Mouse (Mus musculus) macrophage (primary cell): ENCODE measurements around the gene Scarb1. TPM values are rescaled to one million over a fixed set of nuclear protein-coding genes. Genes with fewer than 3 reads are reported as not detected.

Experiments
- H3K27ac ChIP-seq: fragments of 350-480 bp; formaldehyde crosslinking; 2 replicates; pipeline ENCODE4 v1.9.0; 2021
- H3K36me3 ChIP-seq: fragments of 350-480 bp; formaldehyde crosslinking; 2 replicates; pipeline ENCODE4 v1.9.0; 2021; ENCODE audit errors: inconsistent target
- H3K4me3 ChIP-seq: fragments of 350-480 bp; formaldehyde crosslinking; 2 replicates; pipeline ENCODE4 v1.9.0; 2021; ENCODE audit errors: inconsistent target
- H3K79me2 ChIP-seq: fragments of 350-480 bp; formaldehyde crosslinking; 2 replicates; pipeline ENCODE4 v1.9.0; 2021; ENCODE audit errors: inconsistent target
- WGBS: methylation state at CpG from one replicate; pipeline ENCODE4 v1.1.7; 2026; ENCODE audit warnings: inconsistent platforms; ENCODE audit not compliant: missing documents; 5-methylcytosine and 5-hydroxymethylcytosine counted together
- polyA plus RNA-seq: library from polyadenylated mRNA; stranded (reverse); fragments of 250-400 nt; gene quantifications from 3 replicates; pipeline ENCODE4 v1.2.4, GENCODE M21; 2018; ENCODE audit warnings: inconsistent platforms

Scarb1 gene
- polyA plus RNA-seq, 1 experiment from 2014 or later, result 83.7 TPM

GRCm38 (mm10) chr5:125331094-125331493 is 9.8 kb downstream of the Scarb1 start:
- H3K36me3 ChIP-seq, result peaks cover 4% of the 10 kb centered on the region; the same call in 1 of the 2 replicates
- H3K4me3 ChIP-seq, result no peak overlapping the region
- peaks cover 97% of the 10 kb centered on the region for H3K79me2 ChIP-seq
- no peak overlapping the region for H3K27ac ChIP-seq
- 83% methylated on average over 3 of the region's 3 CpGs for WGBS

GRCm38 (mm10) chr5:125330656-125331055 is 10.2 kb downstream of the Scarb1 start:
- Histone ChIP-seq H3K79me2 (peaks cover 97% of the 10 kb centered on the region), H3K4me3 (no peak overlapping the region), H3K27ac (no peak overlapping the region), H3K36me3 (peaks cover 8% of the 10 kb centered on the region; the same call in 1 of the 2 replicates)
- 74% methylated on average over 8 of the region's 8 CpGs for WGBS

GRCm38 (mm10) chr5:125330191-125330590 is 10.7 kb downstream of the Scarb1 start:
- Histone ChIP-seq H3K79me2 (peaks cover 97% of the 10 kb centered on the region), H3K36me3 (peaks cover 10% of the 10 kb centered on the region; the same call in 1 of the 2 replicates), H3K27ac (no peak overlapping the region), H3K4me3 (no peak overlapping the region)
- 93% methylated on average over 9 of the region's 9 CpGs for WGBS

- 97% methylated on average over 18 of the region's 18 CpGs for WGBS
- peaks cover 10% of the 10 kb centered on the region; the same call in 1 of the 2 replicates for H3K36me3 ChIP-seq
Observed at GRCm38 (mm10) chr5:125327596-125328385, 13.1 kb downstream of the Scarb1 start.

GRCm38 (mm10) chr5:125326351-125326750 is 14.5 kb downstream of the Scarb1 start:
- WGBS, result 80% methylated on average over 7 of the region's 8 CpGs
- Histone ChIP-seq H3K4me3 (no peak overlapping the region), H3K36me3 (peaks cover 10% of the 10 kb centered on the region; the same call in 1 of the 2 replicates), H3K27ac (no peak overlapping the region), H3K79me2 (peaks cover 100% of the 10 kb centered on the region)

More at GRCm38 (mm10) chr5:125327596-125328385, 13.1 kb downstream of the Scarb1 start:
- peaks cover 100% of the 10 kb centered on the region for H3K79me2 ChIP-seq
- no peak overlapping the region for H3K4me3 ChIP-seq
- H3K27ac ChIP-seq, result no peak overlapping the region

GRCm38 (mm10) chr5:125325931-125326330 is 15.0 kb downstream of the Scarb1 start:
- Histone ChIP-seq H3K79me2 (peaks cover 100% of the 10 kb centered on the region), H3K36me3 (peaks cover 10% of the 10 kb centered on the region; the same call in 1 of the 2 replicates), H3K27ac (no peak overlapping the region), H3K4me3 (no peak overlapping the region)
- WGBS, result 90% methylated on average over 11 of the region's 11 CpGs

- peaks cover 10% of the 10 kb centered on the region; the same call in 1 of the 2 replicates for H3K36me3 ChIP-seq
- no peak overlapping the region for H3K27ac ChIP-seq
- 100% methylated on average over 2 of the region's 4 CpGs for WGBS
- no peak overlapping the region for H3K4me3 ChIP-seq
- peaks cover 100% of the 10 kb centered on the region for H3K79me2 ChIP-seq
Observed at GRCm38 (mm10) chr5:125325285-125325684, 15.6 kb downstream of the Scarb1 start.

GRCm38 (mm10) chr5:125323939-125324480 is 16.9 kb downstream of the Scarb1 start:
- Histone ChIP-seq H3K4me3 (no peak overlapping the region), H3K36me3 (peaks cover 10% of the 10 kb centered on the region; the same call in 1 of the 2 replicates), H3K79me2 (peaks cover 100% of the 10 kb centered on the region), H3K27ac (no peak overlapping the region)
- 83% methylated on average over 7 of the region's 7 CpGs for WGBS

- peaks cover 100% of the 10 kb centered on the region for H3K79me2 ChIP-seq
- no peak overlapping the region for H3K27ac ChIP-seq
- WGBS, result 85% methylated on average over 4 of the region's 6 CpGs
- H3K4me3 ChIP-seq, result no peak overlapping the region
- peaks cover 10% of the 10 kb centered on the region; the same call in 1 of the 2 replicates for H3K36me3 ChIP-seq
Observed at GRCm38 (mm10) chr5:125323128-125323527, 17.8 kb downstream of the Scarb1 start.

- peaks cover 10% of the 10 kb centered on the region; the same call in 1 of the 2 replicates for H3K36me3 ChIP-seq
- no peak overlapping the region for H3K27ac ChIP-seq
- H3K4me3 ChIP-seq, result no peak overlapping the region
- 98% methylated on average over 3 of the region's 3 CpGs for WGBS
- peaks cover 100% of the 10 kb centered on the region for H3K79me2 ChIP-seq
Observed at GRCm38 (mm10) chr5:125321836-125322235, 19.1 kb downstream of the Scarb1 start.

- no peak overlapping the region for H3K4me3 ChIP-seq
- H3K36me3 ChIP-seq, result no peaks in the 10 kb centered on the region
- H3K27ac ChIP-seq, result no peak overlapping the region
- peaks cover 100% of the 10 kb centered on the region for H3K79me2 ChIP-seq
- WGBS, result 96% methylated on average over 16 of the region's 16 CpGs
Observed at GRCm38 (mm10) chr5:125319057-125319800, 21.7 kb downstream of the Scarb1 start.

- no peak overlapping the region for H3K27ac ChIP-seq
- WGBS, result 90% methylated on average over 8 of the region's 8 CpGs
- no peaks in the 10 kb centered on the region for H3K36me3 ChIP-seq
- peaks cover 96% of the 10 kb centered on the region for H3K79me2 ChIP-seq
- H3K4me3 ChIP-seq, result no peak overlapping the region
Observed at GRCm38 (mm10) chr5:125317953-125318352, 22.9 kb downstream of the Scarb1 start.

- WGBS, result 91% methylated on average over 7 of the region's 7 CpGs
- Histone ChIP-seq H3K36me3 (no peaks in the 10 kb centered on the region), H3K4me3 (no peak overlapping the region), H3K27ac (no peak overlapping the region), H3K79me2 (peaks cover 96% of the 10 kb centered on the region)
Observed at GRCm38 (mm10) chr5:125317296-125317695, 23.6 kb downstream of the Scarb1 start.

- no peak overlapping the region for H3K4me3 ChIP-seq
- no peaks in the 10 kb centered on the region for H3K36me3 ChIP-seq
- 67% methylated on average over 2 of the region's 2 CpGs for WGBS
- no peak overlapping the region for H3K27ac ChIP-seq
- peaks cover 96% of the 10 kb centered on the region for H3K79me2 ChIP-seq
Observed at GRCm38 (mm10) chr5:125316771-125317170, 24.1 kb downstream of the Scarb1 start.
